Mouse (Mus musculus) midbrain, embryonic 11.5 days (tissue): ENCODE data around the gene Zdhhc1. TPM values are rescaled to one million over a fixed set of nuclear protein-coding genes. Genes with fewer than 3 reads are reported as not detected.

ENCODE experiments used
- ATAC-seq: fragments of 200-750 bp; cut with Nextera tagmentation; 2 replicates; pipeline ENCODE4 v1.8.0; 2017; ENCODE audit warnings: moderate TSS enrichment, moderate library complexity; ENCODE audit not compliant: low FRiP score
- DNase-seq: peaks from one replicate; pipeline ENCODE4 v3.0.0; 2015; ENCODE audit warnings: low spot score; ENCODE audit errors: missing footprints
- H3K27ac ChIP-seq: fragments of 300-500 bp; sonication (generic); 2 replicates; pipeline ENCODE4 v1.5.1; 2014; ENCODE audit warnings: low read depth, low read length
- H3K27me3 ChIP-seq: fragments of 300-500 bp; sonication (generic); 2 replicates; pipeline ENCODE4 v1.6.1; 2014; ENCODE audit warnings: mild to moderate bottlenecking, low read length, moderate library complexity, mixed read lengths; ENCODE audit not compliant: control insufficient read depth, insufficient read depth
- H3K36me3 ChIP-seq: fragments of 300-500 bp; sonication (generic); 2 replicates; pipeline ENCODE4 v1.6.1; 2014; ENCODE audit warnings: mild to moderate bottlenecking, low read length, moderate library complexity, mixed read lengths; ENCODE audit not compliant: control insufficient read depth, insufficient read depth
- H3K4me1 ChIP-seq: fragments of 300-500 bp; sonication (generic); 2 replicates; pipeline ENCODE4 v1.6.1; 2014; ENCODE audit warnings: low read length; ENCODE audit not compliant: control insufficient read depth, insufficient read depth
- H3K4me2 ChIP-seq: fragments of 300-500 bp; sonication (generic); 2 replicates; pipeline ENCODE4 v1.6.1; 2014; ENCODE audit warnings: mild to moderate bottlenecking, moderate library complexity
- H3K4me3 ChIP-seq: fragments of 300-500 bp; sonication (generic); 2 replicates; pipeline ENCODE4 v1.5.1; 2014; ENCODE audit warnings: low read depth, low read length
- H3K9ac ChIP-seq: fragments of 300-500 bp; sonication (generic); 2 replicates; pipeline ENCODE4 v1.6.1; 2014; ENCODE audit warnings: low read length
- H3K9me3 ChIP-seq: fragments of 300-500 bp; sonication (generic); 2 replicates; pipeline ENCODE4 v1.6.1; 2016; ENCODE audit warnings: low read length; ENCODE audit not compliant: control insufficient read depth
- WGBS: fragments of 180-500 bp; shearing (Covaris S2); extraction: QIAGEN DNeasy Blood & Tissue Kit; methylation state at CpG from one replicate; pipeline ENCODE4 v1.1.7; 2014; 5-methylcytosine and 5-hydroxymethylcytosine counted together
- polyA plus RNA-seq: library from polyadenylated mRNA; unstranded; fragments of >200 nt; fragmentation: Nextera tagmentation; extraction: Ambion mirVana; gene quantifications from 2 replicates; pipeline ENCODE4 v1.2.1, GENCODE M21; 2014

The Zdhhc1 gene
- polyA plus RNA-seq, 1 experiment from 2014 or later: 19.0 TPM

- WGBS: 61% methylated on average over 12 of the region's 12 CpGs
- no peak overlapping the region for H3K4me2 ChIP-seq
Measured at GRCm38 (mm10) chr8:105509997-105510735, 13.5 kb upstream of the Zdhhc1 start.

GRCm38 (mm10) chr8:105508758-105509157, 12.1 kb upstream of the Zdhhc1 start:
- no peaks in the 10 kb centered on the region for H3K36me3 ChIP-seq
- DNase-seq (peak; percentile 85), ATAC-seq (no peak)
- H3K4me3 ChIP-seq: no peak overlapping the region
- WGBS: 31% methylated on average over 1 of the region's 2 CpGs
- H3K9ac ChIP-seq: no peak overlapping the region
- no peak overlapping the region for H3K4me2 ChIP-seq
- H3K9me3 ChIP-seq: no peaks in the 10 kb centered on the region
- no peaks in the 10 kb centered on the region for H3K27me3 ChIP-seq
- H3K4me1 ChIP-seq: peaks cover 2% of the 10 kb centered on the region; the same call in 1 of the 2 replicates
- H3K27ac ChIP-seq: no peak overlapping the region

More at GRCm38 (mm10) chr8:105509997-105510735, 13.5 kb upstream of the Zdhhc1 start:
- Histone ChIP-seq H3K9ac (no peak overlapping the region), H3K4me3 (no peak overlapping the region), H3K27me3 (no peaks in the 10 kb centered on the region), H3K4me1 (peaks cover 2% of the 10 kb centered on the region; the same call in 1 of the 2 replicates), H3K27ac (no peak overlapping the region), H3K9me3 (no peaks in the 10 kb centered on the region), H3K36me3 (no peaks in the 10 kb centered on the region)
- DNase-seq (peak; percentile 74), ATAC-seq (no peak)

- no peak overlapping the region for H3K4me2 ChIP-seq
- DNase-seq: no peak
- no peaks in the 10 kb centered on the region for H3K27me3 ChIP-seq
- no peak overlapping the region for H3K27ac ChIP-seq
- ATAC-seq: no peak
- WGBS: 79% methylated on average over 6 of the region's 6 CpGs
- H3K9me3 ChIP-seq: no peaks in the 10 kb centered on the region
- H3K36me3 ChIP-seq: no peaks in the 10 kb centered on the region
- no peak overlapping the region for H3K9ac ChIP-seq
- H3K4me3 ChIP-seq: no peak overlapping the region
- H3K4me1 ChIP-seq: peaks cover 2% of the 10 kb centered on the region; the same call in 1 of the 2 replicates
Measured at GRCm38 (mm10) chr8:105506977-105507376, 10.3 kb upstream of the Zdhhc1 start.

- Histone ChIP-seq H3K4me3 (no peak overlapping the region), H3K27me3 (no peaks in the 10 kb centered on the region), H3K9me3 (no peaks in the 10 kb centered on the region), H3K27ac (no peak overlapping the region), H3K9ac (no peak overlapping the region), H3K4me1 (peaks cover 2% of the 10 kb centered on the region; the same call in 1 of the 2 replicates), H3K36me3 (no peaks in the 10 kb centered on the region), H3K4me2 (no peak overlapping the region)
- WGBS: 92% methylated on average over 3 of the region's 3 CpGs
- DNase-seq (no peak), ATAC-seq (no peak)
Measured at GRCm38 (mm10) chr8:105504617-105505016, 7.9 kb upstream of the Zdhhc1 start.

- 75% methylated on average over 12 of the region's 12 CpGs for WGBS
- no peak overlapping the region for H3K9ac ChIP-seq
- no peaks in the 10 kb centered on the region for H3K36me3 ChIP-seq
- H3K4me1 ChIP-seq: peaks cover 13% of the 10 kb centered on the region
- no peaks in the 10 kb centered on the region for H3K9me3 ChIP-seq
- DNase-seq (no peak), ATAC-seq (no peak)
- no peaks in the 10 kb centered on the region for H3K27me3 ChIP-seq
- no peak overlapping the region for H3K4me2 ChIP-seq
- no peak overlapping the region for H3K27ac ChIP-seq
- H3K4me3 ChIP-seq: no peak overlapping the region
Measured at GRCm38 (mm10) chr8:105499787-105500186, 3.1 kb upstream of the Zdhhc1 start.

GRCm38 (mm10) chr8:105495350-105496302, 1.1 kb downstream of the Zdhhc1 start:
- Histone ChIP-seq H3K4me2 (peak overlapping the region; percentile 93), H3K27ac (no peak overlapping the region), H3K9ac (peak overlapping the region; percentile 79), H3K9me3 (no peaks in the 10 kb centered on the region), H3K36me3 (no peaks in the 10 kb centered on the region), H3K4me3 (peak overlapping the region; percentile 78), H3K27me3 (no peaks in the 10 kb centered on the region), H3K4me1 (peaks cover 13% of the 10 kb centered on the region)
- DNase-seq (peak; percentile 84), ATAC-seq (no peak)
- 30% methylated on average over 17 of the region's 17 CpGs for WGBS

- Histone ChIP-seq H3K36me3 (no peaks in the 10 kb centered on the region), H3K27me3 (no peaks in the 10 kb centered on the region), H3K4me1 (peaks cover 13% of the 10 kb centered on the region), H3K27ac (no peak overlapping the region), H3K9me3 (no peaks in the 10 kb centered on the region), H3K4me2 (no peak overlapping the region), H3K4me3 (no peak overlapping the region), H3K9ac (no peak overlapping the region)
- ATAC-seq (no peak), DNase-seq (no peak)
- WGBS: 78% methylated on average over 3 of the region's 3 CpGs
Measured at GRCm38 (mm10) chr8:105494566-105494965, 2.1 kb downstream of the Zdhhc1 start.

- Histone ChIP-seq H3K36me3 (no peaks in the 10 kb centered on the region), H3K4me1 (peaks cover 13% of the 10 kb centered on the region), H3K27me3 (no peaks in the 10 kb centered on the region), H3K9me3 (no peaks in the 10 kb centered on the region), H3K9ac (no peak overlapping the region), H3K4me2 (no peak overlapping the region), H3K4me3 (no peak overlapping the region), H3K27ac (no peak overlapping the region)
- DNase-seq (no peak), ATAC-seq (no peak)
- 67% methylated on average over 3 of the region's 3 CpGs for WGBS
Measured at GRCm38 (mm10) chr8:105493495-105493894, 3.2 kb downstream of the Zdhhc1 start.

GRCm38 (mm10) chr8:105489281-105489680, 7.4 kb downstream of the Zdhhc1 start:
- peaks cover under 1% of the 10 kb centered on the region; the same call in 1 of the 2 replicates for H3K4me1 ChIP-seq
- DNase-seq: no peak
- H3K4me2 ChIP-seq: no peak overlapping the region
- 64% methylated on average over 1 of the region's 1 CpGs for WGBS
- no peaks in the 10 kb centered on the region for H3K36me3 ChIP-seq
- no peak for ATAC-seq
- no peak overlapping the region for H3K27ac ChIP-seq
- H3K27me3 ChIP-seq: no peaks in the 10 kb centered on the region
- H3K9ac ChIP-seq: no peak overlapping the region
- no peak overlapping the region for H3K4me3 ChIP-seq
- no peaks in the 10 kb centered on the region for H3K9me3 ChIP-seq
